Mouse (Mus musculus) hindbrain, embryonic 16.5 days (tissue): ENCODE results near the gene Tgm5. TPM values are rescaled to one million over a fixed set of nuclear protein-coding genes. Genes with fewer than 3 reads are reported as not detected.
"Not testable (repeated sequence)": the region's sequence is repeated elsewhere in the genome, so short reads cannot be mapped to it uniquely, and the experiment has no call there.

ENCODE experiments used
- ATAC-seq: fragments of 200-750 bp; cut with Nextera tagmentation; 2 replicates; pipeline ENCODE4 v1.8.0; 2017; ENCODE audit warnings: moderate TSS enrichment, moderate library complexity
- H3K27ac ChIP-seq: fragments of 300-500 bp; sonication (generic); 2 replicates; pipeline ENCODE4 v1.5.1; 2014; ENCODE audit warnings: low read depth, mild to moderate bottlenecking, control low read depth, low read length, moderate library complexity
- H3K27me3 ChIP-seq: fragments of 300-500 bp; sonication (generic); replicated peaks from 2 replicates; pipeline ENCODE4 v1.6.1; 2014; ENCODE audit warnings: low read length; ENCODE audit not compliant: control insufficient read depth, insufficient read depth
- H3K36me3 ChIP-seq: fragments of 300-500 bp; sonication (generic); 2 replicates; pipeline ENCODE4 v1.6.1; 2014; ENCODE audit warnings: mild to moderate bottlenecking, low read length, moderate library complexity, mixed read lengths; ENCODE audit not compliant: control insufficient read depth, insufficient read depth
- H3K4me1 ChIP-seq: fragments of 300-500 bp; sonication (generic); 2 replicates; pipeline ENCODE4 v1.6.1; 2014; ENCODE audit warnings: low read depth, low read length; ENCODE audit not compliant: control insufficient read depth, insufficient read depth
- H3K4me2 ChIP-seq: fragments of 300-500 bp; sonication (generic); 2 replicates; pipeline ENCODE4 v1.6.1; 2014; ENCODE audit warnings: mild to moderate bottlenecking, low read length, control low read depth, moderate library complexity
- H3K4me3 ChIP-seq: fragments of 300-500 bp; sonication (generic); 2 replicates; pipeline ENCODE4 v1.5.1; 2014; ENCODE audit warnings: mild to moderate bottlenecking, low read length, control low read depth, moderate library complexity
- H3K9ac ChIP-seq: fragments of 300-500 bp; sonication (generic); 2 replicates; pipeline ENCODE4 v1.6.1; 2014; ENCODE audit warnings: low read depth, mild to moderate bottlenecking, control low read depth, low read length, moderate library complexity
- H3K9me3 ChIP-seq: fragments of 300-500 bp; sonication (generic); 2 replicates; pipeline ENCODE4 v1.6.1; 2014; ENCODE audit warnings: mild to moderate bottlenecking, low read length, moderate library complexity; ENCODE audit not compliant: control insufficient read depth
- WGBS: fragments of 180-500 bp; shearing (Covaris S2); extraction: QIAGEN DNeasy Blood & Tissue Kit; methylation state at CpG from one replicate; pipeline ENCODE4 v1.1.7; 2014; 5-methylcytosine and 5-hydroxymethylcytosine counted together
- polyA plus RNA-seq: library from polyadenylated mRNA; unstranded; fragments of >200 nt; fragmentation: Nextera tagmentation; extraction: Ambion mirVana; gene quantifications from 2 replicates; pipeline ENCODE4 v1.2.1, GENCODE M21; 2015

The Tgm5 gene
- polyA plus RNA-seq, 1 experiment from 2014 or later, result 0.35 TPM

GRCm38 (mm10) chr2:120998863-120999262, 86.8 kb downstream of the Tgm5 start:
- H3K27ac ChIP-seq, result no peak overlapping the region
- H3K4me1 ChIP-seq, result no peaks in the 10 kb centered on the region
- no peak for ATAC-seq
- no peak overlapping the region for H3K4me2 ChIP-seq
- no peaks in the 10 kb centered on the region for H3K9me3 ChIP-seq
- WGBS, result 85% methylated on average over 8 of the region's 8 CpGs
- H3K36me3 ChIP-seq, result no peaks in the 10 kb centered on the region; the same call in 1 of the 2 replicates
- no peak overlapping the region for H3K9ac ChIP-seq
- H3K27me3 ChIP-seq, result no peaks in the 10 kb centered on the region
- H3K4me3 ChIP-seq, result no peak overlapping the region

- not testable (repeated sequence) for H3K4me2 ChIP-seq, H3K27me3 ChIP-seq, H3K9ac ChIP-seq, H3K4me3 ChIP-seq, ATAC-seq, H3K4me1 ChIP-seq, H3K36me3 ChIP-seq, H3K9me3 ChIP-seq, H3K27ac ChIP-seq
- 83% methylated on average over 1 of the region's 1 CpGs for WGBS
Measured at GRCm38 (mm10) chr2:120996607-120997006, 89.0 kb downstream of the Tgm5 start.

Other genes with a start within 250 kb of the Tgm5 start
- gene Cdan1, start 235.7 kb downstream of the Tgm5 start, polyA plus RNA-seq, result 5.9 and 6.3 TPM in 2 replicates
- gene Ttbk2, start 235.2 kb downstream of the Tgm5 start, polyA plus RNA-seq, result 11.1 and 11.5 TPM in 2 replicates
- 33.4 and 38.2 TPM in 2 replicates for gene Ubr1, start 115.1 kb downstream of the Tgm5 start, polyA plus RNA-seq
- 14.3 and 16.3 TPM in 2 replicates for gene Tmem62, start 108.8 kb downstream of the Tgm5 start, polyA plus RNA-seq
- gene Ccndbp1, start 77.4 kb downstream of the Tgm5 start, polyA plus RNA-seq, result 78.2 and 80.5 TPM in 2 replicates
- gene Epb42, start 48.8 kb downstream of the Tgm5 start, polyA plus RNA-seq, result 0.06 and 0.56 TPM in 2 replicates
- gene Tgm7, start 24.0 kb upstream of the Tgm5 start, polyA plus RNA-seq, result not detected in 2 replicates
- gene Adal, start 54.6 kb upstream of the Tgm5 start, polyA plus RNA-seq, result 25.2 and 25.6 TPM in 2 replicates
- gene Lcmt2, start 54.8 kb upstream of the Tgm5 start, polyA plus RNA-seq, result 18.1 and 18.5 TPM in 2 replicates
- 38.3 and 45.0 TPM in 2 replicates for gene Tubgcp4, start 84.8 kb upstream of the Tgm5 start, polyA plus RNA-seq
- gene Zscan29, start 85.3 kb upstream of the Tgm5 start, polyA plus RNA-seq, result 6.9 and 7.0 TPM in 2 replicates
- gene Trp53bp1, start 185.6 kb upstream of the Tgm5 start, polyA plus RNA-seq, result 134 and 146 TPM in 2 replicates
- gene Map1a, start 203.8 kb upstream of the Tgm5 start, polyA plus RNA-seq, result 29.6 and 46.5 TPM in 2 replicates